Mouse (Mus musculus) olfactory bulb, adult 2 months (tissue): ENCODE measurements around the gene Fam240a.

Experiments
- CTCF ChIP-seq: fragments of 200-500 bp; IDR thresholded peaks from 2 replicates; pipeline ENCODE4 v1.5.1; 2012; ENCODE audit warnings: low read depth, mild to moderate bottlenecking, low read length, moderate library complexity; ENCODE audit not compliant: insufficient read depth
- POLR2A ChIP-seq: fragments of 200-500 bp; IDR thresholded peaks from 2 replicates; pipeline ENCODE4 v1.6.1; 2012; ENCODE audit warnings: mild to moderate bottlenecking, low read depth, low read length, moderate library complexity; ENCODE audit not compliant: insufficient read depth

DNA sequence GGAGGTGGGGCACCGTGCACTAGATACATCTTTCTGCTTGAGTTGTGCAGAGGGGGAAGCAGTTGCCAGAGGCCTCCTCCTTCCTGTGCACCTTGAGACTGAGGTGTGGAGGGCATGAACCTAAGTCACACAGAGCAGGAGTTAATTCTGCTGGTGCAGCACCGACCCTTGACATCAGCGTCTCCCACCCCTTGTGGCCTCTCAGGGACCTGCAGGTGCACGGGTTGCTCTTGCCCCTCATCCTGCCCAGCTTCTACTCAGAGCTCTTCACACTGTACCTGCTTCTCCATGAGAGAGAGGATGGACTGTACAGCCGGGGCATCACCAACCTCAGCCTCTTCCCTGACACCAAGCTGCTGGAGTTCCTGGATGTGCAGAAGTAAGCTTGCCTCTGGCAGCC is 21.2 kb downstream of the Fam240a start:
- TF ChIP-seq CTCF = no peak
- TF ChIP-seq POLR2A = no peak
